Mouse (Mus musculus): ENCODE results near the gene Bscl2. TPM values are rescaled to one million over a fixed set of nuclear protein-coding genes. Genes with fewer than 3 reads are reported as not detected.

Gene Bscl2
- total and polyA plus RNA-seq, 2 experiments from 2014 or later, result 101 to 121 TPM

- TF ChIP-seq CTCF (IDR thresholded peaks at IDR 0.05), result peak; percentile 84
- no peak overlapping the region for H3K9ac ChIP-seq (replicated peaks; ENCODE audit: low read length, poor library complexity, severe bottlenecking)
- peaks cover 38% of the 10 kb centered on the region for H3K36me3 ChIP-seq (ENCODE audit: insufficient read depth, low read length)
- DNase-seq (ENCODE audit: low spot score), result peak; percentile 86
- no peaks in the 10 kb centered on the region for H3K27me3 ChIP-seq (ENCODE audit: insufficient read depth, low read length)
- WGBS, result 54% methylated on average over 5 of the region's 5 CpGs
- H3K9me3 ChIP-seq (ENCODE audit: low read length), result no peaks in the 10 kb centered on the region
- H3K4me1 ChIP-seq (ENCODE audit: insufficient read depth, low read length), result peaks cover 9% of the 10 kb centered on the region
- H3K4me3 ChIP-seq (ENCODE audit: low read depth, low read length), result no peak overlapping the region
- ATAC-seq (ENCODE audit: low FRiP score), result no peak
- H3K27ac ChIP-seq (ENCODE audit: low read depth, low read length), result no peak overlapping the region
- no peak overlapping the region for H3K4me2 ChIP-seq (ENCODE audit: low read depth, low read length, poor library complexity, severe bottlenecking)
Measured at GRCm38 (mm10) chr19:8844371-8845129, 7.3 kb downstream of the Bscl2 start.

DNA sequence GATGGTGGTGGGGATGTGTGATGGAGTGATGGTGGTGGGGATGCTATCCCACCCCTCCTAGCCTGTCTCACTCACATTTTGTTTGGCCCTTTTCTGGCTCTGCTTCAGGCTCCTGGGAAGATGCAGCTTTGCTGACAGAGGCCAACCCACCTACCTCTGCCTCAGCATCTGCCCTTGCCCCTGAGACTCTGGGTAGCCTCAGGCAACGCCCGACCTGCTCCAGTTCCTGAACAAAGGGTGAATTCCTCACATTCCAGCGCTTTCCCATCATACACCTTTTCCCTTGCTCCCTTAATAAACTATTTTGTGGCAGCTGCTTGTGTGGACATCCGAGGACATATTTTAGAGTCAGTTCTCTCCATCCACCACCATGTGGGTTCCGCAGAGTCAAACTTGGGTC, 11.1 kb downstream of the Bscl2 start:
- WGBS, result 79% methylated on average over 5 of the region's 5 CpGs
- DNase-seq (ENCODE audit: low spot score) (no peak), ATAC-seq (ENCODE audit: low FRiP score) (no peak)
- Histone ChIP-seq H3K4me2 (ENCODE audit: low read depth, low read length, poor library complexity, severe bottlenecking) (no peak overlapping the region), H3K9me3 (ENCODE audit: low read length) (no peaks in the 10 kb centered on the region), H3K9ac (replicated peaks; ENCODE audit: low read length, poor library complexity, severe bottlenecking) (no peak overlapping the region), H3K4me1 (ENCODE audit: insufficient read depth, low read length) (no peaks in the 10 kb centered on the region), H3K36me3 (ENCODE audit: insufficient read depth, low read length) (peaks cover 32% of the 10 kb centered on the region), H3K4me3 (ENCODE audit: low read depth, low read length) (no peak overlapping the region), H3K27ac (ENCODE audit: low read depth, low read length) (no peak overlapping the region), H3K27me3 (ENCODE audit: insufficient read depth, low read length) (no peaks in the 10 kb centered on the region)
- TF ChIP-seq CTCF (IDR thresholded peaks at IDR 0.05), result no peak

GRCm38 (mm10) chr19:8850402-8850901, 13.2 kb downstream of the Bscl2 start, which contains the start of gene Lrrn4cl:
TSS of gene Lrrn4cl (plus strand) at chr19:8850768.
- H3K27ac ChIP-seq (ENCODE audit: low read depth, low read length), result no peak within 1 kb of the TSS

GRCm38 (mm10) chr19:8851639-8852038, 14.4 kb downstream of the Bscl2 start:
- Histone ChIP-seq H3K4me1 (ENCODE audit: insufficient read depth, low read length) (no peaks in the 10 kb centered on the region), H3K9ac (replicated peaks; ENCODE audit: low read length, poor library complexity, severe bottlenecking) (no peak overlapping the region), H3K36me3 (ENCODE audit: insufficient read depth, low read length) (peaks cover 20% of the 10 kb centered on the region), H3K4me2 (ENCODE audit: low read depth, low read length, poor library complexity, severe bottlenecking) (no peak overlapping the region), H3K9me3 (ENCODE audit: low read length) (no peaks in the 10 kb centered on the region), H3K27ac (ENCODE audit: low read depth, low read length) (no peak overlapping the region), H3K27me3 (ENCODE audit: insufficient read depth, low read length) (no peaks in the 10 kb centered on the region), H3K4me3 (ENCODE audit: low read depth, low read length) (no peak overlapping the region)
- ATAC-seq (ENCODE audit: low FRiP score) (no peak), DNase-seq (ENCODE audit: low spot score) (no peak)
- WGBS, result 50% methylated on average over 7 of the region's 7 CpGs
- TF ChIP-seq CTCF (IDR thresholded peaks at IDR 0.05), result no peak

More at GRCm38 (mm10) chr19:8850402-8850901, 13.2 kb downstream of the Bscl2 start, which contains the start of gene Lrrn4cl:
- peak; percentile 8; the same call in 1 of the 2 replicates for TF ChIP-seq CTCF (IDR thresholded peaks at IDR 0.05)
- Histone ChIP-seq H3K9ac (replicated peaks; ENCODE audit: low read length, poor library complexity, severe bottlenecking) (no peak within 1 kb of the TSS), H3K36me3 (ENCODE audit: insufficient read depth, low read length) (peaks cover 31% of the 10 kb centered on the region), H3K9me3 (ENCODE audit: low read length) (no peaks in the 10 kb centered on the region), H3K4me3 (ENCODE audit: low read depth, low read length) (no peak within 1 kb of the TSS), H3K4me1 (ENCODE audit: insufficient read depth, low read length) (no peaks in the 10 kb centered on the region), H3K4me2 (ENCODE audit: low read depth, low read length, poor library complexity, severe bottlenecking) (no peak within 1 kb of the TSS), H3K27me3 (ENCODE audit: insufficient read depth, low read length) (no peaks in the 10 kb centered on the region)
- WGBS, result 34% methylated on average over 7 of the region's 7 CpGs
- ATAC-seq (ENCODE audit: low FRiP score) (peak; percentile 53; the same call in 1 of the 2 replicates), DNase-seq (ENCODE audit: low spot score) (peak; percentile 64)

DNA sequence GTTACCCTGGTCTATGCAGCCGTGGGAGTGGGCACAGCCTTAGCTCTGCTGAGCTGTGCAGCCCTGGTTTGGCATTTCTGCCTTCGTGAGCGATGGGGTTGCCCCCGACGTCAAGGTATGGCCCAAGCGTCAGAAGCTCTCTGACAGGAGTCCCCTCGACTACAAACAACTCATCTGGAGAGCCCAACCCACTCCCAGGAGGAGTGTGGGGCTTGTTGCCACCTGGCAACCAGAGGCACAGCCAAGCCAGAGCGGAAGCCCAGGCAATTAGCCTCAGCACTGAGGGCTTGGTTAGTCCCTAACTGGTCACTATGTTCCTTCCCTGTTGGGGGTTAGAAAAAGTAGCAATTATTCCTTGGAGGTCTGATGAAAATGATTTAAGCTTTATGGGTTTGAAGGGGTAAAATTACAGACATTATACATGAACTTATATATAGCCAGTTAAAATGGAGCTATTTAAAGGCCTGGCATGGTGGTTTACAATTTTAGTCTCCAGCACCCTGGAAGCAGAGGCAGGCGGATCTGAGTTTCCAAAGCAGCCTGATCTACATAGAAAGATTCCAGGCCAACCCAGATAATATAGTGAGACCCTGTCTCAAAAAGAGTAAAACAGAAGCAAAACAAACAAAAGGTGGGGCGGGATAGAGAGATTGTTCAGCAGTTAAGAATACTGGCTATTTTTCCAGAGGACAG, 15.1 kb downstream of the Bscl2 start:
- H3K4me1 ChIP-seq (ENCODE audit: insufficient read depth, low read length), result no peaks in the 10 kb centered on the region
- no peaks in the 10 kb centered on the region for H3K27me3 ChIP-seq (ENCODE audit: insufficient read depth, low read length)
- peaks cover 12% of the 10 kb centered on the region for H3K36me3 ChIP-seq (ENCODE audit: insufficient read depth, low read length)
- no peak for DNase-seq (ENCODE audit: low spot score)
- 68% methylated on average over 10 of the region's 10 CpGs for WGBS
- H3K27ac ChIP-seq (ENCODE audit: low read depth, low read length), result no peak overlapping the region
- H3K9me3 ChIP-seq (ENCODE audit: low read length), result no peaks in the 10 kb centered on the region
- no peak overlapping the region for H3K4me2 ChIP-seq (ENCODE audit: low read depth, low read length, poor library complexity, severe bottlenecking)
- no peak for ATAC-seq (ENCODE audit: low FRiP score)
- TF ChIP-seq CTCF (IDR thresholded peaks at IDR 0.05), result no peak
- no peak overlapping the region for H3K9ac ChIP-seq (replicated peaks; ENCODE audit: low read length, poor library complexity, severe bottlenecking)
- no peak overlapping the region for H3K4me3 ChIP-seq (ENCODE audit: low read depth, low read length)

GRCm38 (mm10) chr19:8853117-8853516, 15.8 kb downstream of the Bscl2 start:
- Histone ChIP-seq H3K4me2 (ENCODE audit: low read depth, low read length, poor library complexity, severe bottlenecking) (no peak overlapping the region), H3K27ac (ENCODE audit: low read depth, low read length) (no peak overlapping the region)

More at GRCm38 (mm10) chr19:8853117-8853516, 15.8 kb downstream of the Bscl2 start:
- TF ChIP-seq CTCF (IDR thresholded peaks at IDR 0.05), result no peak
- no peaks in the 10 kb centered on the region for H3K4me1 ChIP-seq (ENCODE audit: insufficient read depth, low read length)
- no peak overlapping the region for H3K9ac ChIP-seq (replicated peaks; ENCODE audit: low read length, poor library complexity, severe bottlenecking)
- no peaks in the 10 kb centered on the region for H3K27me3 ChIP-seq (ENCODE audit: insufficient read depth, low read length)
- DNase-seq (ENCODE audit: low spot score) (no peak), ATAC-seq (ENCODE audit: low FRiP score) (no peak)
- WGBS, result 84% methylated on average over 3 of the region's 3 CpGs
- H3K9me3 ChIP-seq (ENCODE audit: low read length), result no peaks in the 10 kb centered on the region
- H3K36me3 ChIP-seq (ENCODE audit: insufficient read depth, low read length), result peaks cover 7% of the 10 kb centered on the region
- no peak overlapping the region for H3K4me3 ChIP-seq (ENCODE audit: low read depth, low read length)
